Mouse (Mus musculus): Measurements from ENCODE around the gene Fam129a. TPM values are rescaled to one million over a fixed set of nuclear protein-coding genes. Genes with fewer than 3 reads are reported as not detected.

Fam129a gene
- polyA plus RNA-seq, 1 experiment: 0.02 TPM

- no peak for TF ChIP-seq GATA1 (IDR thresholded peaks at IDR 0.05; ENCODE audit: low read length)
Measured at GRCm38 (mm10) chr1:151604328-151604727, 33.3 kb downstream of the Fam129a start.

GRCm38 (mm10) chr1:151610621-151611020, 39.6 kb downstream of the Fam129a start:
- TF ChIP-seq GATA1 (IDR thresholded peaks at IDR 0.05; ENCODE audit: low read length): no peak

GRCm38 (mm10) chr1:151614320-151614935, 43.4 kb downstream of the Fam129a start:
- no peak for TF ChIP-seq GATA1 (IDR thresholded peaks at IDR 0.05; ENCODE audit: low read length)

GRCm38 (mm10) chr1:151615625-151616024, 44.6 kb downstream of the Fam129a start:
- no peak for TF ChIP-seq GATA1 (IDR thresholded peaks at IDR 0.05; ENCODE audit: low read length)

- no peak for TF ChIP-seq GATA1 (IDR thresholded peaks at IDR 0.05; ENCODE audit: low read length)
Measured at GRCm38 (mm10) chr1:151616555-151617205, 45.7 kb downstream of the Fam129a start.

GRCm38 (mm10) chr1:151618251-151618650, 47.3 kb downstream of the Fam129a start:
- TF ChIP-seq GATA1 (IDR thresholded peaks at IDR 0.05; ENCODE audit: low read length): no peak

- no peak for TF ChIP-seq GATA1 (IDR thresholded peaks at IDR 0.05; ENCODE audit: low read length)
Measured at GRCm38 (mm10) chr1:151619281-151619711, 48.3 kb downstream of the Fam129a start.

- no peak for TF ChIP-seq GATA1 (IDR thresholded peaks at IDR 0.05; ENCODE audit: low read length)
Measured at GRCm38 (mm10) chr1:151620730-151621129, 49.7 kb downstream of the Fam129a start.

- no peak for TF ChIP-seq GATA1 (IDR thresholded peaks at IDR 0.05; ENCODE audit: low read length)
Measured at GRCm38 (mm10) chr1:151624442-151625226, 53.6 kb downstream of the Fam129a start.

GRCm38 (mm10) chr1:151625260-151625659, 54.3 kb downstream of the Fam129a start:
- TF ChIP-seq GATA1 (IDR thresholded peaks at IDR 0.05; ENCODE audit: low read length): no peak

GRCm38 (mm10) chr1:151625690-151626089, 54.7 kb downstream of the Fam129a start:
- TF ChIP-seq GATA1 (IDR thresholded peaks at IDR 0.05; ENCODE audit: low read length): no peak

GRCm38 (mm10) chr1:151626631-151627030, 55.6 kb downstream of the Fam129a start:
- TF ChIP-seq GATA1 (IDR thresholded peaks at IDR 0.05; ENCODE audit: low read length): no peak

- no peak for TF ChIP-seq GATA1 (IDR thresholded peaks at IDR 0.05; ENCODE audit: low read length)
Measured at GRCm38 (mm10) chr1:151627141-151627540, 56.2 kb downstream of the Fam129a start.

- TF ChIP-seq GATA1 (IDR thresholded peaks at IDR 0.05; ENCODE audit: low read length): no peak
Measured at GRCm38 (mm10) chr1:151629591-151630250, 58.7 kb downstream of the Fam129a start.

GRCm38 (mm10) chr1:151630251-151630628, 59.3 kb downstream of the Fam129a start:
- no peak for TF ChIP-seq GATA1 (IDR thresholded peaks at IDR 0.05; ENCODE audit: low read length)

- no peak for TF ChIP-seq GATA1 (IDR thresholded peaks at IDR 0.05; ENCODE audit: low read length)
Measured at GRCm38 (mm10) chr1:151631061-151631460, 60.1 kb downstream of the Fam129a start.
